In genomic region chr17:24532045-24532444, GRCm38 (mm10) we compare ENCODE assay signal across 13 mouse cellular contexts. TPM values are rescaled to one million over a fixed set of nuclear protein-coding genes. Genes with fewer than 3 reads are reported as not detected.
DNase-seq lines count a peak whose midpoint lies in the region; ATAC-seq and TF ChIP-seq lines count a peak whose summit lies in the region.
"Had no signal": no experiment of that assay in that cellular context is flagged by ENCODE, and none has a peak within 500 bp of the region (broad histone marks: within the 10 kb centered on the region; RNA-seq: fewer than 3 reads in every experiment).

No protein-coding gene starts in this region.

- H3K27ac ChIP-seq in heart, embryonic 12.5 days (ENCODE audit: poor library complexity, severe bottlenecking) = no peak overlapping the region
- no peak overlapping the region for H3K27ac ChIP-seq in heart, embryonic 11.5 days (ENCODE audit: low read depth, low read length)
- peak overlapping the region; percentile 88; the same call in 1 of the 2 replicates for H3K27ac ChIP-seq in liver, embryonic 12.5 days
- no peak overlapping the region for H3K27ac ChIP-seq in liver, postnatal 0 days (ENCODE audit: low read depth)
- H3K27ac ChIP-seq in embryonic facial prominence, embryonic 13.5 days = no peak overlapping the region
- H3K27ac ChIP-seq in limb, embryonic 13.5 days = no peak overlapping the region
- H3K27ac ChIP-seq: liver, embryonic 14.5 days; macrophage had no signal

- H3K9me3 ChIP-seq in heart, embryonic 12.5 days (replicated peaks) = no peaks in the 10 kb centered on the region
- no peaks in the 10 kb centered on the region for H3K9me3 ChIP-seq in heart, embryonic 11.5 days (replicated peaks; ENCODE audit: control insufficient read depth, low read length)
- H3K9me3 ChIP-seq in liver, embryonic 12.5 days (replicated peaks) = no peaks in the 10 kb centered on the region
- H3K9me3 ChIP-seq in liver, postnatal 0 days (ENCODE audit: low read length) = no peaks in the 10 kb centered on the region
- no peaks in the 10 kb centered on the region for H3K9me3 ChIP-seq in embryonic facial prominence, embryonic 13.5 days
- no peaks in the 10 kb centered on the region for H3K9me3 ChIP-seq in limb, embryonic 13.5 days

- DNase-seq in liver, postnatal 0 days = no peak
- DNase-seq in adrenal gland, postnatal 4 days (ENCODE audit: low spot score in 2 of 2) = no peak
- DNase-seq in right cerebral cortex, postnatal 25 days = no peak
- DNase-seq: adrenal gland, postnatal 10 days; embryo, embryonic 11 days; gastrocnemius, postnatal 36 days had no signal

- no peak for ATAC-seq in heart, embryonic 12.5 days (ENCODE audit: insufficient number of reproducible peaks, low FRiP score)
- ATAC-seq in heart, embryonic 11.5 days (replicated peaks; ENCODE audit: insufficient number of reproducible peaks, low FRiP score, low TSS enrichment) = no peak
- no peak for ATAC-seq in liver, embryonic 12.5 days
- no peak for ATAC-seq in liver, postnatal 0 days
- ATAC-seq in embryonic facial prominence, embryonic 13.5 days (ENCODE audit: insufficient number of reproducible peaks, insufficient read depth, low FRiP score, low TSS enrichment, low read depth) = no peak
- ATAC-seq in limb, embryonic 13.5 days (ENCODE audit: low FRiP score, low read depth) = no peak

- TF ChIP-seq CTCF in liver, postnatal 0 days (IDR thresholded peaks at IDR 0.05; ENCODE audit: low read depth) = no peak

- no peak overlapping the region for H3K4me2 ChIP-seq in heart, embryonic 12.5 days
- no peak overlapping the region for H3K4me2 ChIP-seq in heart, embryonic 11.5 days
- no peak overlapping the region for H3K4me2 ChIP-seq in liver, embryonic 12.5 days
- no peak overlapping the region for H3K4me2 ChIP-seq in liver, postnatal 0 days (ENCODE audit: low read depth, low read length)
- H3K4me2 ChIP-seq in embryonic facial prominence, embryonic 13.5 days = no peak overlapping the region
- H3K4me2 ChIP-seq in limb, embryonic 13.5 days (replicated peaks) = no peak overlapping the region

- H3K4me3 ChIP-seq in heart, embryonic 12.5 days = no peak overlapping the region
- no peak overlapping the region for H3K4me3 ChIP-seq in heart, embryonic 11.5 days (ENCODE audit: low read depth, low read length)
- no peak overlapping the region for H3K4me3 ChIP-seq in liver, embryonic 12.5 days
- no peak overlapping the region for H3K4me3 ChIP-seq in liver, postnatal 0 days (ENCODE audit: low read depth, low read length)
- H3K4me3 ChIP-seq in embryonic facial prominence, embryonic 13.5 days = no peak overlapping the region
- no peak overlapping the region for H3K4me3 ChIP-seq in limb, embryonic 13.5 days

- H3K4me1 ChIP-seq in heart, embryonic 12.5 days (replicated peaks) = peaks cover 46% of the 10 kb centered on the region
- peaks cover 28% of the 10 kb centered on the region for H3K4me1 ChIP-seq in heart, embryonic 11.5 days (ENCODE audit: control insufficient read depth, insufficient read depth, low read length)
- H3K4me1 ChIP-seq in liver, embryonic 12.5 days = peaks cover 64% of the 10 kb centered on the region
- H3K4me1 ChIP-seq in liver, postnatal 0 days (ENCODE audit: insufficient read depth) = peaks cover 31% of the 10 kb centered on the region
- H3K4me1 ChIP-seq in embryonic facial prominence, embryonic 13.5 days = peaks cover 50% of the 10 kb centered on the region
- H3K4me1 ChIP-seq in limb, embryonic 13.5 days = peaks cover 57% of the 10 kb centered on the region

- H3K27me3 ChIP-seq in heart, embryonic 12.5 days (replicated peaks) = no peaks in the 10 kb centered on the region
- H3K27me3 ChIP-seq in heart, embryonic 11.5 days (ENCODE audit: control insufficient read depth, insufficient read depth, low read length) = no peaks in the 10 kb centered on the region
- H3K27me3 ChIP-seq in liver, embryonic 12.5 days (replicated peaks) = no peaks in the 10 kb centered on the region
- H3K27me3 ChIP-seq in liver, postnatal 0 days (ENCODE audit: insufficient read depth, low read length) = no peaks in the 10 kb centered on the region
- H3K27me3 ChIP-seq in embryonic facial prominence, embryonic 13.5 days = no peaks in the 10 kb centered on the region
- H3K27me3 ChIP-seq in limb, embryonic 13.5 days = no peaks in the 10 kb centered on the region

- 67% methylated on average over 7 of the region's 7 CpGs for WGBS in heart, embryonic 12.5 days
- WGBS in heart, embryonic 11.5 days (ENCODE audit: insufficient replicate concordance) = 73% methylated on average over 7 of the region's 7 CpGs
- 73% methylated on average over 7 of the region's 7 CpGs for WGBS in liver, embryonic 12.5 days (ENCODE audit: insufficient replicate concordance)
- WGBS in liver, postnatal 0 days (ENCODE audit: insufficient replicate concordance) = 67% methylated on average over 7 of the region's 7 CpGs
- WGBS in embryonic facial prominence, embryonic 13.5 days = 75% methylated on average over 7 of the region's 7 CpGs
- 70% methylated on average over 7 of the region's 7 CpGs for WGBS in limb, embryonic 13.5 days

- 0 out of 2 replicates have a peak overlapping the region, but pooled peaks have one; percentile 27 for H3K9ac ChIP-seq in heart, embryonic 12.5 days
- H3K9ac ChIP-seq in heart, embryonic 11.5 days (ENCODE audit: low read depth, low read length) = no peak overlapping the region
- no peak overlapping the region for H3K9ac ChIP-seq in liver, embryonic 12.5 days
- H3K9ac ChIP-seq in liver, postnatal 0 days (replicated peaks) = no peak overlapping the region
- H3K9ac ChIP-seq in embryonic facial prominence, embryonic 13.5 days = peak overlapping the region; percentile 47; the same call in 1 of the 2 replicates
- peak overlapping the region; percentile 67; the same call in 1 of the 2 replicates for H3K9ac ChIP-seq in limb, embryonic 13.5 days
- H3K9ac ChIP-seq: liver, embryonic 14.5 days had no signal

- H3K36me3 ChIP-seq in heart, embryonic 12.5 days = peaks cover 20% of the 10 kb centered on the region
- peaks cover 5% of the 10 kb centered on the region for H3K36me3 ChIP-seq in heart, embryonic 11.5 days (ENCODE audit: control insufficient read depth, insufficient read depth, low read length)
- peaks cover 22% of the 10 kb centered on the region for H3K36me3 ChIP-seq in liver, embryonic 12.5 days
- H3K36me3 ChIP-seq in liver, postnatal 0 days (replicated peaks; ENCODE audit: insufficient read depth, low read length) = peaks cover 12% of the 10 kb centered on the region
- peaks cover 19% of the 10 kb centered on the region for H3K36me3 ChIP-seq in embryonic facial prominence, embryonic 13.5 days
- H3K36me3 ChIP-seq in limb, embryonic 13.5 days = peaks cover 20% of the 10 kb centered on the region

- TF ChIP-seq EP300 in liver, postnatal 0 days (IDR thresholded peaks at IDR 0.05; ENCODE audit: low read depth) = no peak

RNA-seq across cellular contexts. Expression of gene Rab26, which starts 2.0 kb away (rescaled TPM):
- polyA plus RNA-seq in heart, embryonic 12.5 days (2016; fragmentation: Nextera tagmentation; extraction: Ambion mirVana) = 1.2 TPM in 2 replicates
- polyA plus RNA-seq in heart, embryonic 11.5 days (2014; fragmentation: Nextera tagmentation; extraction: Ambion mirVana) = 1.1 and 1.9 TPM in 2 replicates
- polyA plus RNA-seq in liver, embryonic 12.5 days (2016; fragmentation: Nextera tagmentation; extraction: Ambion mirVana) = 1.3 and 1.9 TPM in 2 replicates
- polyA plus RNA-seq in liver, postnatal 0 days (2015; fragmentation: Nextera tagmentation; extraction: Ambion mirVana) = 0.45 and 0.81 TPM in 2 replicates
- 2.8 and 3.3 TPM in 2 replicates for polyA plus RNA-seq in embryonic facial prominence, embryonic 13.5 days (2015; fragmentation: Nextera tagmentation; extraction: Ambion mirVana)
- 3.4 TPM in 2 replicates for polyA plus RNA-seq in limb, embryonic 13.5 days (2015; fragmentation: Nextera tagmentation; extraction: Ambion mirVana)
- total RNA-seq in adrenal gland, postnatal 4 days (2021) = 1 to 10 TPM; 1.1 to 1.9 TPM
- polyA plus RNA-seq: macrophage had no signal

RNA-seq across cellular contexts. Expression of gene Traf7, which starts 4.3 kb away (rescaled TPM):
- 71.8 and 81.4 TPM in 2 replicates for polyA plus RNA-seq in heart, embryonic 12.5 days (2016; fragmentation: Nextera tagmentation; extraction: Ambion mirVana)
- 72.3 and 80.1 TPM in 2 replicates for polyA plus RNA-seq in heart, embryonic 11.5 days (2014; fragmentation: Nextera tagmentation; extraction: Ambion mirVana)
- 52.2 and 55.4 TPM in 2 replicates for polyA plus RNA-seq in liver, embryonic 12.5 days (2016; fragmentation: Nextera tagmentation; extraction: Ambion mirVana)
- polyA plus RNA-seq in liver, postnatal 0 days (2015; fragmentation: Nextera tagmentation; extraction: Ambion mirVana) = 14.1 and 17.2 TPM in 2 replicates
- polyA plus RNA-seq in embryonic facial prominence, embryonic 13.5 days (2015; fragmentation: Nextera tagmentation; extraction: Ambion mirVana) = 96.1 and 97.1 TPM in 2 replicates
- polyA plus RNA-seq in limb, embryonic 13.5 days (2015; fragmentation: Nextera tagmentation; extraction: Ambion mirVana) = 96.2 and 103 TPM in 2 replicates
- 100 to 1,000 TPM; 137 to 149 TPM for total RNA-seq in adrenal gland, postnatal 4 days (2021)

RNA-seq across cellular contexts. Expression of gene Pkd1, which starts 17.6 kb away (rescaled TPM):
- 18.1 and 18.9 TPM in 2 replicates for polyA plus RNA-seq in heart, embryonic 12.5 days (2016; fragmentation: Nextera tagmentation; extraction: Ambion mirVana)
- polyA plus RNA-seq in heart, embryonic 11.5 days (2014; fragmentation: Nextera tagmentation; extraction: Ambion mirVana) = 8.9 and 9.2 TPM in 2 replicates
- polyA plus RNA-seq in liver, embryonic 12.5 days (2016; fragmentation: Nextera tagmentation; extraction: Ambion mirVana) = 6.0 and 6.5 TPM in 2 replicates
- 2.7 and 2.8 TPM in 2 replicates for polyA plus RNA-seq in liver, postnatal 0 days (2015; fragmentation: Nextera tagmentation; extraction: Ambion mirVana)
- 24.1 and 30.6 TPM in 2 replicates for polyA plus RNA-seq in embryonic facial prominence, embryonic 13.5 days (2015; fragmentation: Nextera tagmentation; extraction: Ambion mirVana)
- 22.3 and 36.6 TPM in 2 replicates for polyA plus RNA-seq in limb, embryonic 13.5 days (2015; fragmentation: Nextera tagmentation; extraction: Ambion mirVana)
- 10 to 100 TPM; 67.8 to 70.9 TPM for total RNA-seq in adrenal gland, postnatal 4 days (2021)

RNA-seq across cellular contexts. Expression of gene Caskin1, which starts 43.6 kb away (rescaled TPM):
- 0.64 and 0.77 TPM in 2 replicates for polyA plus RNA-seq in heart, embryonic 12.5 days (2016; fragmentation: Nextera tagmentation; extraction: Ambion mirVana)
- 0.40 and 0.49 TPM in 2 replicates for polyA plus RNA-seq in heart, embryonic 11.5 days (2014; fragmentation: Nextera tagmentation; extraction: Ambion mirVana)
- 0.14 and 0.32 TPM in 2 replicates for polyA plus RNA-seq in liver, embryonic 12.5 days (2016; fragmentation: Nextera tagmentation; extraction: Ambion mirVana)
- polyA plus RNA-seq in liver, postnatal 0 days (2015; fragmentation: Nextera tagmentation; extraction: Ambion mirVana) = not detected in 2 replicates
- 3.5 and 5.4 TPM in 2 replicates for polyA plus RNA-seq in embryonic facial prominence, embryonic 13.5 days (2015; fragmentation: Nextera tagmentation; extraction: Ambion mirVana)
- polyA plus RNA-seq in limb, embryonic 13.5 days (2015; fragmentation: Nextera tagmentation; extraction: Ambion mirVana) = 5.0 and 5.2 TPM in 2 replicates
- total RNA-seq in adrenal gland, postnatal 4 days (2021) = 10 to 100 TPM; 62.4 to 65.2 TPM
- polyA plus RNA-seq: macrophage had no signal

RNA-seq across cellular contexts. Expression of gene Mlst8, which starts 53.2 kb away (rescaled TPM):
- 17.8 and 20.5 TPM in 2 replicates for polyA plus RNA-seq in heart, embryonic 12.5 days (2016; fragmentation: Nextera tagmentation; extraction: Ambion mirVana)
- polyA plus RNA-seq in heart, embryonic 11.5 days (2014; fragmentation: Nextera tagmentation; extraction: Ambion mirVana) = 17.5 and 20.9 TPM in 2 replicates
- 17.2 and 19.4 TPM in 2 replicates for polyA plus RNA-seq in liver, embryonic 12.5 days (2016; fragmentation: Nextera tagmentation; extraction: Ambion mirVana)
- 6.2 and 8.1 TPM in 2 replicates for polyA plus RNA-seq in liver, postnatal 0 days (2015; fragmentation: Nextera tagmentation; extraction: Ambion mirVana)
- 32.5 and 33.2 TPM in 2 replicates for polyA plus RNA-seq in embryonic facial prominence, embryonic 13.5 days (2015; fragmentation: Nextera tagmentation; extraction: Ambion mirVana)
- polyA plus RNA-seq in limb, embryonic 13.5 days (2015; fragmentation: Nextera tagmentation; extraction: Ambion mirVana) = 33.1 and 35.6 TPM in 2 replicates
- total RNA-seq in adrenal gland, postnatal 4 days (2021) = 10 to 100 TPM; 28.0 to 30.0 TPM

Comparison
In these comparisons a context has a peak if more than half of its experiments do, and no peak if none do; other contexts are left out.
1. H3K9ac ChIP-seq: peak in heart, embryonic 12.5 days (single experiment), embryonic facial prominence, embryonic 13.5 days (single experiment) and limb, embryonic 13.5 days (single experiment); none in heart, embryonic 11.5 days (single experiment), liver, embryonic 12.5 days (single experiment) and liver, postnatal 0 days (single experiment).